Mouse (Mus musculus) cerebellum, adult 18-20 months (tissue): ENCODE results near the gene Comt.

Experiments used
- DNase-seq, 2 experiments: peaks; one replicate each; pipeline ENCODE4 v3.0.0; 2021

Comt gene

GRCm38 (mm10) chr16:18387704-18388582 is 38.7 kb downstream of the Comt start:
- DNase-seq: peak in 1 of 2 experiments; percentile 6

GRCm38 (mm10) chr16:18386972-18387371 is 39.7 kb downstream of the Comt start:
- peak in 1 of 2 experiments; percentile 12 for DNase-seq

- DNase-seq: peak in 1 of 2 experiments; percentile 56
Measured at GRCm38 (mm10) chr16:18386451-18386850, 40.2 kb downstream of the Comt start.

GRCm38 (mm10) chr16:18385411-18385810 is 41.2 kb downstream of the Comt start:
- DNase-seq: no peak

GRCm38 (mm10) chr16:18384659-18385058 is 42.0 kb downstream of the Comt start:
- peak in 1 of 2 experiments; percentile 1 for DNase-seq

GRCm38 (mm10) chr16:18384211-18384610 is 42.4 kb downstream of the Comt start:
- DNase-seq: peak in 1 of 2 experiments; percentile 22

- no peak for DNase-seq
Measured at GRCm38 (mm10) chr16:18383756-18384155, 42.9 kb downstream of the Comt start.

- DNase-seq: peak; percentile 64 to 67
Measured at GRCm38 (mm10) chr16:18383045-18383726, 43.5 kb downstream of the Comt start.

GRCm38 (mm10) chr16:18381621-18382258 is 44.9 kb downstream of the Comt start:
- DNase-seq: no peak

GRCm38 (mm10) chr16:18380495-18381063 is 46.1 kb downstream of the Comt start:
- no peak for DNase-seq

- no peak for DNase-seq
Measured at GRCm38 (mm10) chr16:18379338-18380001, 47.2 kb downstream of the Comt start.

GRCm38 (mm10) chr16:18378489-18378888 is 48.2 kb downstream of the Comt start:
- no peak for DNase-seq

GRCm38 (mm10) chr16:18377203-18377602 is 49.4 kb downstream of the Comt start:
- no peak for DNase-seq

GRCm38 (mm10) chr16:18376297-18376954 is 50.2 kb downstream of the Comt start:
- no peak for DNase-seq

- no peak for DNase-seq
Measured at GRCm38 (mm10) chr16:18373632-18374031, 53.0 kb downstream of the Comt start.

- DNase-seq: no peak
Measured at GRCm38 (mm10) chr16:18370197-18370596, 56.5 kb downstream of the Comt start.

GRCm38 (mm10) chr16:18366849-18367248 is 59.8 kb downstream of the Comt start:
- no peak for DNase-seq

- DNase-seq: no peak
Measured at GRCm38 (mm10) chr16:18362948-18363347, 63.7 kb downstream of the Comt start.

GRCm38 (mm10) chr16:18360151-18360805 is 66.4 kb downstream of the Comt start:
- peak; percentile 77 to 82 for DNase-seq

- no peak for DNase-seq
Measured at GRCm38 (mm10) chr16:18357977-18358376, 68.7 kb downstream of the Comt start.

GRCm38 (mm10) chr16:18356961-18357360 is 69.7 kb downstream of the Comt start:
- peak in 1 of 2 experiments; percentile 32 for DNase-seq
